Mouse (Mus musculus): Measurements from ENCODE around the gene Slc39a11. TPM values are rescaled to one million over a fixed set of nuclear protein-coding genes. Genes with fewer than 3 reads are reported as not detected.
"Not testable (repeated sequence)": the region's sequence is repeated elsewhere in the genome, so short reads cannot be mapped to it uniquely, and the experiment has no call there.

Slc39a11 gene
- polyA plus RNA-seq, 1 experiment = 44.9 TPM

- WGBS = 22% methylated on average over 5 of the region's 5 CpGs
- no peak for DNase-seq (ENCODE audit: low read depth, low spot score)
Observed at GRCm38 (mm10) chr11:113610266-113610665, 39.6 kb downstream of the Slc39a11 start.

- DNase-seq (ENCODE audit: low read depth, low spot score) = no peak
- 25% methylated on average over 5 of the region's 5 CpGs for WGBS
Observed at GRCm38 (mm10) chr11:113609581-113609980, 40.3 kb downstream of the Slc39a11 start.

GRCm38 (mm10) chr11:113607556-113607955 is 42.3 kb downstream of the Slc39a11 start:
- WGBS = 97% methylated on average over 12 of the region's 12 CpGs
- no peak for DNase-seq (ENCODE audit: low read depth, low spot score)

- WGBS = 78% methylated on average over 12 of the region's 12 CpGs
- DNase-seq (ENCODE audit: low read depth, low spot score) = no peak
Observed at GRCm38 (mm10) chr11:113601616-113602343, 48.1 kb downstream of the Slc39a11 start.

DNA sequence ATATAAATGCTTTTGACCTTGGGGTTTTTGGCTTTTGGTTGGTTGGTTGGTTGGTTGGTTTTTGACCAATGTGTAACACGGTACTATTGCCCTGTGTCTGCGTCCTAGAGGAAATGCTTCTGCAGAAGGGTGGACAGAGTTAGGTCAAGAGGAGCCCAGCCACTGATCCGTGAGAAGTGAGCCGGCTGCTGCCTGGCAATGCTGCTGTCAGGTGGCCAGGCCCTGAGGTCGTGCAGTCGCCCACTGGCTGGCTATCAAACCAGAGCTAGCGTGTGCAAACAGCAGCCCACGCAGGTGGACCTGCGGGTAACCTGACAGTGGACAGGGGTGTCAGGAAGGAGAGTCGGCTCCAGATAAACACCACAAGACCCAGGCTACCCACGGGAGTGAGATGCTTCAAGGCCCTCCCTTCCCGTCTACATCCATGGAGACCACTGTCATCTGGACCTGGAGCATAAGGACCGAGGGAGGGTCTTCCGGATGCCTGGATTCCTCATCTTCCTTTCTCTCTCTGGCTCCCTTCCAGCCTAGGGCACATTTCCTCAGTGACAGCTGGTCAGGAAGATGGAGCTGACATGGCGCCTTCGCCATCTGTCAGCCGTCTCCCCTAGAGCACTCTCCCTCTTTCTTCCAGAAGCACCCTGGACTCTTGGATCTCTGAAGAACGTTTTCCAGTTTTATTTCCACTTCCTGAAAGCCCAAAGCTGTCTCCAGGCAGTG is 49.2 kb downstream of the Slc39a11 start:
- no peak for DNase-seq (ENCODE audit: low read depth, low spot score)
- WGBS = 89% methylated on average over 18 of the region's 18 CpGs

GRCm38 (mm10) chr11:113597632-113598031 is 52.2 kb downstream of the Slc39a11 start:
- WGBS = 82% methylated on average over 3 of the region's 3 CpGs
- no peak for DNase-seq (ENCODE audit: low read depth, low spot score)

GRCm38 (mm10) chr11:113595144-113595543 is 54.7 kb downstream of the Slc39a11 start:
- 74% methylated on average over 5 of the region's 5 CpGs for WGBS
- DNase-seq (ENCODE audit: low read depth, low spot score) = no peak

GRCm38 (mm10) chr11:113588936-113589335 is 60.9 kb downstream of the Slc39a11 start:
- DNase-seq (ENCODE audit: low read depth, low spot score) = no peak
- WGBS = 76% methylated on average over 3 of the region's 3 CpGs

DNA sequence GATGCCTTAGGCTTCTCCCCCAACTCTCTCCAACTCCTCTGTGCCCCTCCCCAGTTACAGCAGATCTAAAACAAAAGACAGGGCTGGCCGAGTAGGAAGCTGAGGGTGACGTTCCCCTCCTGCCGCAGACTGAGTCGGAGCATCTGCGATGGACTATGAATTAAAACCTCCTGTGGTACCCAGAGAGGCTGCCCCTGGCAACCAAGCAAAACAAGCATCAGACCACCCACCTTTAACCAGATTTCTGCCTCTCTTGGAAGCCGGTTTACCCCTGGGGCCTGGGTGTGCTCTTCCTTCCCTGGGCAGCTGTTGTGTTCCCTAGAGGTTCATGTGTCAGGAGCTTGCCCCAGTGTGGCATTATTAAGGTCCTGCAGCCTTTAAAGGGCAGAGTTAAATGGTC is 63.5 kb downstream of the Slc39a11 start:
- 76% methylated on average over 6 of the region's 6 CpGs for WGBS
- no peak for DNase-seq (ENCODE audit: low read depth, low spot score)

DNA sequence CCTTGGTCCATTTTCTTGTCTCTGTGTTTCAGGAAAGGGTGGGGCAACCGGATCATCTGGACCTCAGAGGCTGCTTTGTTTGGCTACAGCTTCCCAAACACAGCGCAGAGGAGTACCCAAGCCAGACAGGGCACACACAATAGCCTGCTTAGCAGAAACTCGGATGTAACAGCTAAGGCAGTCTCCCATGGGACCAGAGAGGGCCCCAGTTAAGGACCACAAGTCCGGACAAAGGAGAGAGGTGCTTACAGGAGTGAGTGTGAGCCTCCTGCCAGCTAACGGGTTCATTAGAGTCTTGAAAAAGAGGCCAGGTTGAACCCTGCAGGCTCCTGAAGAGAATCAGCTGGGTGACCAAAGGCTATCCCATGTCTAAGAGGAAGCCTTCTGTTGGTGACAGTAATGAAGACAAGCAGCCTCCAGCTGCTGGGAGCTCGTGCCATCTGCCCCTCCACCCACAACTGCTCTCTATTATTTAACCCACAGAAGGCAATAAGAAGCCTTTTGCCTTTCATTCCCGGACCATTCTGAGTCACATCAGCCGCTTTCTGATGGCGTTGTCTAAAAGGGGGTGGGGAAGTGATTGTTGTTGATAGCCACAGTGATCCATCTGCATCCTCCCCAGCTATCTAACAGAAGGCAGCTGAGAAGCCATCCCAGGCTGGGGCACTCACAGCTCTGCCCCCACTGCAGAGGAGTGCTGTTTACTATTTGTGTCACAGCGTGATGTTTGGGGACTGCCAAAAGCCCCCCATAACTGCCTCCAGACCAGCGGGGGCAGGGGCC is 65.8 kb downstream of the Slc39a11 start:
- no peak for DNase-seq (ENCODE audit: low read depth, low spot score)
- 50% methylated on average over 11 of the region's 11 CpGs for WGBS

GRCm38 (mm10) chr11:113577221-113577620 is 72.7 kb downstream of the Slc39a11 start:
- no peak for DNase-seq (ENCODE audit: low read depth, low spot score)
- WGBS = 91% methylated on average over 4 of the region's 4 CpGs

- DNase-seq (ENCODE audit: low read depth, low spot score) = no peak
- 55% methylated on average over 6 of the region's 6 CpGs for WGBS
Observed at GRCm38 (mm10) chr11:113572641-113573040, 77.2 kb downstream of the Slc39a11 start.

GRCm38 (mm10) chr11:113571616-113572015 is 78.3 kb downstream of the Slc39a11 start:
- no peak for DNase-seq (ENCODE audit: low read depth, low spot score)

- peak; percentile 47 for DNase-seq (ENCODE audit: low read depth, low spot score)
- 23% methylated on average over 1 of the region's 1 CpGs for WGBS
Observed at GRCm38 (mm10) chr11:113568999-113569398, 80.9 kb downstream of the Slc39a11 start.

DNA sequence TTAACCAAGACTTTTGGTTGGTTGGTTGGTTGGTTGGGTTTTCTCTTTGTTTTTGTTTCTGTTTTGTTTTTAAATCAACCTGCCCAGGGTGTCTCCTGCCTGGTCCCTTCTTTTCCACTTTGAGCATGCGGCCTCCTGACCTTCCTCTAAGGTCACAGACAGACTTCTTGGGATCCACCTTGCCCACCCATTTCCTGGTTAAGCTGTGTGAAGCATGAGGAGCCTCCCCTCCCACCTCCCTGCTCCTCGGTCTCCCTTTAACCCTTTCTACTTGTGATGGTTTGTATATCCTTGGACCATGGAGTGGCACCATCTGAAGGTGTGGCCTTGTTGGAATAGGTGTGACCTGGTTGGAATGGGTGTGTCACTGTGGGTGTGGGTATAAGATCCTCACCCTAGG is 82.0 kb downstream of the Slc39a11 start:
- 79% methylated on average over 2 of the region's 2 CpGs for WGBS
- not testable (repeated sequence) for DNase-seq (ENCODE audit: low read depth, low spot score)

- DNase-seq (ENCODE audit: low read depth, low spot score) = peak; percentile 73
- 6% methylated on average over 34 of the region's 34 CpGs for WGBS
Observed at GRCm38 (mm10) chr11:113565006-113565995, 84.6 kb downstream of the Slc39a11 start.

- DNase-seq (ENCODE audit: low read depth, low spot score) = no peak
- 50% methylated on average over 8 of the region's 8 CpGs for WGBS
Observed at GRCm38 (mm10) chr11:113562326-113562725, 87.6 kb downstream of the Slc39a11 start.

- no peak for DNase-seq (ENCODE audit: low read depth, low spot score)
- WGBS = 43% methylated on average over 4 of the region's 4 CpGs
Observed at GRCm38 (mm10) chr11:113560150-113560549, 89.7 kb downstream of the Slc39a11 start.

DNA sequence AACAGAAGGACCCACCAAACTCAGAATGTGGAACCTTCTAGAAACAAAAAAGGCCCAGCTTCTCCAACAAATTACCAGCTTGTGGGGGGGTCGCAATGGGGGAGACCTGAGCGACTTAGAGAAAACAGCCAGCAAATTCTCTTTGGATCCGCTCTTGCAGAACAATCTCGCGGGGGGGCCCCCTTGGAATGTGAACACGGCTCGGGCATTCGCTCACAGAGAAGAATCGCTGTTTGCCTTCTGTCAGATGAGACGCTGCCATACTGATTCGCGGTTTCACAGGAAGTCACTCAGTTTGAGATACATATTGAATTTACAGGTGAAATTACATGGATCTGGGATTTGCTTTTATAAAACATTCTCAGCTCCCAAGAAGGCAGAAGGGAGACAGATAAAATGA is 91.4 kb downstream of the Slc39a11 start:
- 93% methylated on average over 12 of the region's 12 CpGs for WGBS
- DNase-seq (ENCODE audit: low read depth, low spot score) = no peak

All from large intestine, adult 2 months (tissue).